Mouse (Mus musculus) liver, embryonic 16.5 days (tissue): ENCODE data around the gene Hinfp. TPM values are rescaled to one million over a fixed set of nuclear protein-coding genes. Genes with fewer than 3 reads are reported as not detected.
A peak's percentile ranks its signal among the peaks of the same experiment; 100 is the strongest.
"Not testable (repeated sequence)": the region's sequence is repeated elsewhere in the genome, so short reads cannot be mapped to it uniquely, and the experiment has no call there.

ENCODE experiments used
- ATAC-seq: fragments of 200-750 bp; cut with Nextera tagmentation; 2 replicates; pipeline ENCODE4 v1.8.0; 2017; ENCODE audit warnings: low read depth, mild to moderate bottlenecking, moderate number of reproducible peaks, moderate library complexity
- H3K27ac ChIP-seq: fragments of 300-500 bp; sonication (generic); 2 replicates; pipeline ENCODE4 v1.5.1; 2014; ENCODE audit warnings: mild to moderate bottlenecking, low read length
- H3K27me3 ChIP-seq: fragments of 300-500 bp; sonication (generic); 2 replicates; pipeline ENCODE4 v1.6.1; 2014; ENCODE audit warnings: low read depth, low read length, mixed read lengths; ENCODE audit not compliant: control insufficient read depth, insufficient read depth
- H3K36me3 ChIP-seq: fragments of 300-500 bp; sonication (generic); 2 replicates; pipeline ENCODE4 v1.6.1; 2014; ENCODE audit warnings: mild to moderate bottlenecking; ENCODE audit not compliant: control insufficient read depth, insufficient read depth
- H3K4me1 ChIP-seq: fragments of 300-500 bp; sonication (generic); 2 replicates; pipeline ENCODE4 v1.6.1; 2014; ENCODE audit warnings: low read depth, low read length, mixed read lengths; ENCODE audit not compliant: control insufficient read depth
- H3K4me2 ChIP-seq: fragments of 300-500 bp; sonication (generic); 2 replicates; pipeline ENCODE4 v1.6.1; 2014; ENCODE audit warnings: low read depth, low read length, mixed read lengths
- H3K4me3 ChIP-seq: fragments of 300-500 bp; sonication (generic); 2 replicates; pipeline ENCODE4 v1.5.1; 2014; ENCODE audit warnings: low read depth, mild to moderate bottlenecking, low read length
- H3K9ac ChIP-seq: fragments of 300-500 bp; sonication (generic); 2 replicates; pipeline ENCODE4 v1.6.1; 2014; ENCODE audit warnings: low read depth, low read length
- H3K9me3 ChIP-seq: fragments of 300-500 bp; sonication (generic); replicated peaks from 2 replicates; pipeline ENCODE4 v1.6.1; 2016; ENCODE audit warnings: low read length; ENCODE audit not compliant: control insufficient read depth
- WGBS: fragments of 180-500 bp; shearing (Covaris S2); extraction: QIAGEN DNeasy Blood & Tissue Kit; methylation state at CpG from one replicate; pipeline ENCODE4 v1.1.7; 2014; ENCODE audit not compliant: insufficient replicate concordance; 5-methylcytosine and 5-hydroxymethylcytosine counted together
- polyA plus RNA-seq: library from polyadenylated mRNA; unstranded; fragments of >200 nt; fragmentation: Nextera tagmentation; extraction: Ambion mirVana; gene quantifications from 2 replicates; pipeline ENCODE4 v1.2.1, GENCODE M21; 2015

The Hinfp gene
- polyA plus RNA-seq, 1 experiment from 2014 or later: 12.6 TPM

- H3K4me1 ChIP-seq: peaks cover 23% of the 10 kb centered on the region
- H3K27ac ChIP-seq: no peak overlapping the region
- peaks cover 10% of the 10 kb centered on the region for H3K36me3 ChIP-seq
- no peak overlapping the region for H3K4me2 ChIP-seq
- no peak overlapping the region for H3K9ac ChIP-seq
- no peaks in the 10 kb centered on the region for H3K9me3 ChIP-seq
- 68% methylated on average over 2 of the region's 2 CpGs for WGBS
- no peaks in the 10 kb centered on the region for H3K27me3 ChIP-seq
- H3K4me3 ChIP-seq: no peak overlapping the region
- ATAC-seq: no peak
Measured at GRCm38 (mm10) chr9:44307248-44307647, 1.8 kb upstream of the Hinfp start.

GRCm38 (mm10) chr9:44306532-44306931 is 1.1 kb upstream of the Hinfp start:
- no peak overlapping the region for H3K4me3 ChIP-seq

GRCm38 (mm10) chr9:44300001-44300400 is 5.5 kb downstream of the Hinfp start:
- not testable (repeated sequence) for H3K27me3 ChIP-seq, H3K4me3 ChIP-seq, H3K27ac ChIP-seq, ATAC-seq, H3K9ac ChIP-seq, H3K9me3 ChIP-seq, H3K4me2 ChIP-seq
- Histone ChIP-seq H3K36me3 (peaks cover 55% of the 10 kb centered on the region), H3K4me1 (peaks cover 15% of the 10 kb centered on the region)
- 83% methylated on average over 3 of the region's 3 CpGs for WGBS

More at GRCm38 (mm10) chr9:44306532-44306931, 1.1 kb upstream of the Hinfp start:
- Histone ChIP-seq H3K4me1 (peaks cover 23% of the 10 kb centered on the region), H3K27me3 (no peaks in the 10 kb centered on the region), H3K36me3 (peaks cover 11% of the 10 kb centered on the region), H3K27ac (0 out of 2 replicates have a peak overlapping the region, but pooled peaks have one; percentile 83), H3K4me2 (peak overlapping the region; percentile 81; the same call in 1 of the 2 replicates), H3K9ac (no peak overlapping the region), H3K9me3 (no peaks in the 10 kb centered on the region)
- ATAC-seq: no peak
- WGBS: 80% methylated on average over 6 of the region's 6 CpGs

GRCm38 (mm10) chr9:44292490-44292889 is 13.0 kb downstream of the Hinfp start:
- ATAC-seq: no peak
- Histone ChIP-seq H3K4me1 (peaks cover 19% of the 10 kb centered on the region), H3K4me2 (no peak overlapping the region), H3K9ac (no peak overlapping the region), H3K9me3 (no peaks in the 10 kb centered on the region), H3K36me3 (peaks cover 47% of the 10 kb centered on the region), H3K4me3 (no peak overlapping the region), H3K27me3 (no peaks in the 10 kb centered on the region), H3K27ac (no peak overlapping the region)
- 63% methylated on average over 3 of the region's 3 CpGs for WGBS

GRCm38 (mm10) chr9:44288959-44289291 is 16.5 kb downstream of the Hinfp start:
- peak overlapping the region; percentile 96 for H3K27ac ChIP-seq
- H3K27me3 ChIP-seq: no peaks in the 10 kb centered on the region; the same call in 1 of the 2 replicates
- peak; percentile 40 for ATAC-seq
- peak overlapping the region; percentile 75 for H3K4me3 ChIP-seq
- peaks cover 36% of the 10 kb centered on the region for H3K4me1 ChIP-seq
- H3K9ac ChIP-seq: peak overlapping the region; percentile 95
- H3K9me3 ChIP-seq: no peaks in the 10 kb centered on the region
- 5% methylated on average over 11 of the region's 11 CpGs for WGBS
- peak overlapping the region; percentile 88 for H3K4me2 ChIP-seq
- H3K36me3 ChIP-seq: peaks cover 27% of the 10 kb centered on the region

GRCm38 (mm10) chr9:44288076-44288958 is 17.2 kb downstream of the Hinfp start, which contains the start of gene Abcg4:
Gene Abcg4, minus strand, starts transcription at chr9:44288615.
- peak; percentile 85 for ATAC-seq
- Histone ChIP-seq H3K4me2 (peak within 1 kb of the TSS; percentile 88), H3K27me3 (no peaks in the 10 kb centered on the region; the same call in 1 of the 2 replicates), H3K9me3 (no peaks in the 10 kb centered on the region), H3K4me1 (peaks cover 36% of the 10 kb centered on the region), H3K4me3 (peak within 1 kb of the TSS; percentile 75), H3K27ac (peak within 1 kb of the TSS; percentile 96), H3K9ac (peak within 1 kb of the TSS; percentile 95), H3K36me3 (peaks cover 22% of the 10 kb centered on the region)
- WGBS: 1% methylated on average over 38 of the region's 38 CpGs

GRCm38 (mm10) chr9:44287401-44288075 is 17.9 kb downstream of the Hinfp start:
- peaks cover 34% of the 10 kb centered on the region for H3K4me1 ChIP-seq
- 2% methylated on average over 47 of the region's 47 CpGs for WGBS
- H3K27ac ChIP-seq: peak overlapping the region; percentile 96
- peaks cover 14% of the 10 kb centered on the region for H3K36me3 ChIP-seq
- H3K9ac ChIP-seq: peak overlapping the region; percentile 95
- peak; percentile 28 for ATAC-seq
- no peaks in the 10 kb centered on the region; the same call in 1 of the 2 replicates for H3K27me3 ChIP-seq
- H3K9me3 ChIP-seq: no peaks in the 10 kb centered on the region
- H3K4me2 ChIP-seq: peak overlapping the region; percentile 88
- H3K4me3 ChIP-seq: peak overlapping the region; percentile 75

GRCm38 (mm10) chr9:44287003-44287400 is 18.5 kb downstream of the Hinfp start:
- ATAC-seq: no peak
- peak overlapping the region; percentile 96 for H3K27ac ChIP-seq
- H3K4me2 ChIP-seq: peak overlapping the region; percentile 88
- H3K27me3 ChIP-seq: no peaks in the 10 kb centered on the region; the same call in 1 of the 2 replicates
- 6% methylated on average over 11 of the region's 11 CpGs for WGBS
- H3K9ac ChIP-seq: peak overlapping the region; percentile 95
- H3K4me3 ChIP-seq: peak overlapping the region; percentile 75
- no peaks in the 10 kb centered on the region for H3K9me3 ChIP-seq
- H3K4me1 ChIP-seq: peaks cover 34% of the 10 kb centered on the region
- H3K36me3 ChIP-seq: peaks cover 14% of the 10 kb centered on the region
